Mouse (Mus musculus) mouse embryonic stem cell (cell line): ENCODE results near the gene A030005K14Rik.

Source experiments
- in situ Hi-C, 2 experiments: fragments of 300-500 bp; cut with MboI; formaldehyde crosslinking; loops; 1 replicate in 1 of 2; 3 replicates in 1 of 2; pipeline ENCODE4 v1.14.3; 2019 to 2020; ENCODE audit warnings: low sequenced_read_pairs in 2 of 2, low pct_unique_long_range_greater_than_20kb in 1 of 2, mixed read lengths in 1 of 2; ENCODE audit not compliant: unreplicated experiment in 1 of 2

A030005K14Rik gene

GRCm38 (mm10) chr1:83059278-83059677, at the start of gene A030005K14Rik:
Gene A030005K14Rik, minus strand, starts transcription at chr1:83059378.
- in situ Hi-C loops = no loop called here

DNA sequence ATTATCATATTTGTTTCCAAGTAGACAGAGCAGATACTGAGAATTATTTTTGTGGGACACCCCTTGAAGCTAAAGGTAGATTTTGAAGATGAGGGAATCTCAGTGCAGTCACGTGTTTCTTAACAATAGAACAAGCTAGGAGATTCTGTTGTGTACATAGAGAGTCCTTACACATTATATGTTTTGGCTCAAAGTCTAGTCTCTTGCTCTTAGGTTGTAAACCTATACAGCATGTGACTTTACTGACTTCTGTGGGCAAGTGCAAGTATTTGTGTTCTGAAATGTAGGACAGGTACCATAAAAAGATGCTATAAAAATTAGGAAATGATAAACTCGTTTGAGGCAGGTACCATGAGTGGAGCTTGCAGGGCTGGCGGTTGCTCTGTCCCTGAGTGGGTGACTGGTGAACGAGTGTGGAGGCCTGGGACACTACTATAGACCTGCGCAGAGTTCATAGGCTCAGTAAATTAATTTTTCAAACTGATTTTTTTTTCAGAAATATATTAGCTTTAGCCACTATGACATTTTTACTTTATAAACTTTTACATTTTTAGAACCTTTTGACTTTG, 48.3 kb upstream of the A030005K14Rik start:
- in situ Hi-C loops = no loop called here

DNA sequence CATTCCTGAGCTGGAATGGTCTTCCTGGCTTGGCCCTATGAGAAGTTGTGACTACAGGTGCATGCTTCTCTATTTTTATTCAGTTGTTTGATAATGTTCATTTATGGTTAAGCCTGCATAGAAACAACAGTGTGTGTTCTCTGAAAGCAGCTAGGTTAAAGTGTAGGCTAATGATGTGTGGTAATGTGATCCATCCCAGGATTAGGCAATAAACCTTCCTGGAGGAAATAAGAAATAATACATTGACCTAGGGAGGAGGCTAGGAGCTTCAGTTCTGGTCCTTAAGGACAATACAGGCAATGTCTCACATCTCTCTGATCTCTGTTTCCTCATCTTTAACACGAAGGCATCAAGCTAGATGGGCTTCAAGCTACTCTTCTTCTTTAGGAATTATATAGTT, 46.3 kb upstream of the A030005K14Rik start:
- in situ Hi-C loops = no loop called here

- in situ Hi-C loops = no loop called here
Measured at GRCm38 (mm10) chr1:83101891-83102290, 42.7 kb upstream of the A030005K14Rik start.

DNA sequence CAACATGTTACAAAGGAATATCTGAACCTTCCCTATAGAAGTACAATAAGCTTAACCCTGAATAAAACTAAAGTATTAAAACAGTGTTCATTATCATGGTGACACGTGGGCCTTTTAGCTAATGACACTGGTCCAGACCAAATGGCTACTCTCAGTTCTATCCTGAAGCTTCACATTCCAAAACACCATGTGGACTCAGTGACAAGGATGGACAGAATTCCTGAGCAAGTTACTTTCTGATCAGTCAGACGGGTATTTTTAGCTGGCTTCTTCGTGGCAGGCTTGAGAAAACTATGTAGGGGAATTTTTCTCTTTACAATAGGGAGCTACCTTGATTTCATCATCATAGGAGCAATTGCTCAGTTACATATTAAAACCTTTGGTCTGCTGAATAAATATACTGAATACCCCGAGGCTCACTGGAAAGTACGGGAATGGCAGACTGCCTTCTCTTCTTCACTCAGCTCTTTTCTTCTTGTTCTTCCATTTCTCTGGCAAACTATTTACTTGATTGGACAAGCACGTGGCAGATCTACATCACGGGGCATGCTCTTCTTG, 40.5 kb upstream of the A030005K14Rik start:
- in situ Hi-C loops = no loop called here

- in situ Hi-C loops = no loop called here
Measured at GRCm38 (mm10) chr1:83099160-83099559, 40.0 kb upstream of the A030005K14Rik start.

- in situ Hi-C loops = no loop called here
Measured at GRCm38 (mm10) chr1:83096935-83097334, 37.8 kb upstream of the A030005K14Rik start.

DNA sequence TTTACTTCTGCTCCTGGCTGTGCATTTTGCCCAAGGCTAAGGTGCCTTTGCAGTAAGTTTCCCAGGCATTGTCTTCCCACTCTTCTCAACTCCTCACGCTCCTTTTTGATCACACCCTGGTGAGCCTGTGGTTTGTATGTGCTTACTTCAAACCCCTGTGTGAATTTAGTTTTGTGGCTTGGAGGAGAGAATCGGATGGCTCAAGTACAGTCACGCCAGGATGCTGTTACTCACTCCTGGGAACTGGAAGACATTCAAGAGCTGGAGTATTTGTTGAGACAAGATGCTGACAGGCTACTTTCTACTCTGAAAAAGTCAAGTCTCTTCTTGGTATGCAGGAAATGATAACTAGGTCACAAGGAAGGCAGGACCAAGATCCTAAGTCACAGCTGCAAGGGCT, 32.1 kb upstream of the A030005K14Rik start:
- in situ Hi-C loops = no loop called here

DNA sequence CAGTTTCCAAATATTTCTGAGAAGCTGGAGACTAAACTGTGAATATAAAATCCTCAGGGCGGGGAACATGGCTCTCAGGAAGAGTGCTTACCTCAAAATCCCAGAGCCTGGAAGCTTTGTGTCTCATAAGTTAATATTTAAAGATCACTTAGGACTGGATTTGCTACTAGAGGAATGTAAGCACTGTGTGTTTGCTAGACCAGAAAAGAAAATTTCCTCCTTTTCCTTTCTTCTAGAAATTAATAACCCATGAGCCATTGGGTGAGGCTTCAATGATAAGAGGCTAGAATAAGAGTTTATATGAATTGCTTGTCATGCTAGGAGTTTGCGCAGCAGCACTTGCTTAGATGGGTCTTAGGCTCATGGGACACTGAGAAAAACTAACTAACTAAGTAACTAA, 25.6 kb upstream of the A030005K14Rik start:
- in situ Hi-C loops = no loop called here

GRCm38 (mm10) chr1:83077016-83077415, 17.8 kb upstream of the A030005K14Rik start:
- in situ Hi-C loops = no loop called here

DNA sequence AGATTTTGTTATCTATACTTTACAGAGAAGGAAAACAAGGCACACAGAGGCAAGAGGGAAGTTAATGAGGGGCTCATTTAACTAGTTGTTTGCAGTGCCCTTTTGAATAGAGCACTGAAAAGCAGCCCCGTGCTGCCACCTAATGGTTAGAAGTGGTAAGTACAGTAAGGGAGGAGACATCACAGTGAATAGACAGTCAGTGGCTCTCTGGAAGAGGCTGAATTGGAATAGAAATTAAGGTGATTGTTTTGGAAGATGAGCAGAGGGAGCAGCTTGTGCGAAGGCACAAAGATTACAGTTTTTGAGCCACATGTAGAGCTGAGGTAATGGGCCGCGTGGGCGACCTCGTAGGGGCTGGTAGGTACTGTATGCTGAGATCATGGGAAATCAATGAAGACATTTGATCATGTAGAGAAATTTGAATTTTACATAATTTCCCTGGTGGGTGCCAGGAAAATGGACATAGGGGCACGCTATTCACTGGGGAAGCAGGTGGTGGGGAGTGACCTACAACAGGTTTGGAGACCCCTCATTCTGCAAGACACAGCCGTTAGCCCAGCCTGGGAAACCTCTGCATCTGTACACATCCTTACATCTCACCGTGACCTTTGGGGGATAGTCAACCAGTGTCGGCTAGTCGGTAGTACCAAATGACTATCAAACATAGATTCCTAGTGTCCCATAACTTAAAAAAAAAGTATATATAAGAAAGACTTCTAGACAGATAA, 17.2 kb upstream of the A030005K14Rik start:
- in situ Hi-C loops = no loop called here

DNA sequence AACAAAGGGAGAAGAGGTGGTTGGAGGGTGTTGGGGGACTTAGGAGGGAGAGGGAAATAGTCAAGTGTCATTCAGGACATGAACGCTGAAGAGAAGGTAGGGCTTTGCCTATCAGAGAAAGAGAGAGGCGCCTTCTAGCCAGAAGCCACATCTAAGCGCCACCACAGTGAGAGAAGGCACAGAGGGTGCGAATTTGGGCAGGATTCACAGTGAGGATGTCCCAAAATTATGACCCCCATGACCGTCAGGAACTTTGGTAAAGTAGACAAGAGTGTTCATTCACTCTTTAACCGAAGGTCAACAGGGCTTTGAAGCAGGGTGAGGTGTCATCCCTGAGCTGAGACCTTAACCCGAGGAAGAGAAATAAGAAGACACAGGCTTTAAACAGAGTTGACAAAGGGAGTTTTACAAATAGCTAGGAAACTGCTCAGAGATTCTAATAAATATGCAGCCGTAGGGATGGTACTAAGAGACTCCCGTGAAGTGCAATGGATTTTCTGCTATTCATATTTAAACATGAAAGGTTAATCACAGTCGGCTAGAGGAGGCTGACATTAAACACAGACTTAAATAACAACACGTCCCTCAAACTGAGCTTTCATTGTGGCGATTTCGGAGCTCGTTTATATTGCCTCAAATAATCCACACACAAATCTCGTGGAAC, 16.5 kb upstream of the A030005K14Rik start:
- in situ Hi-C loops = no loop called here

GRCm38 (mm10) chr1:83067205-83067604, 8.0 kb upstream of the A030005K14Rik start:
- in situ Hi-C loops = no loop called here

DNA sequence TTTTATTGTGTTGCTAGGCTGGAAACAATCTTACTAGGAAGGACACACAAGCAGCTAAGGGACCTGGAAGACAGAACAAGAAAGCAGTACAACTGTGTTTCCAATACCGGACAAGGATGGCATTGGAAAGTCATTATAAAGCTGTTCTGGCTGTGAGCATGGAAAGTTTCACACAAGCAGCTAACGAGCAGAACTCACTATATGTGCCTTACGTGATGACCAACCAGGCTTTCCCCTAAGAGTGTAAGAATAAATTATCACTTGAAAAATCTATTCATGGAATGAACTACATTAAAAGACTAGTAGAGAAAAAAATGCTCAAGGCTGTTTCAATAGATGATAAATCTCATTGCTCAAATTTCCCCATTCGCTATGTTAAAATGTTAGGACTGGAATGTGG, 7.4 kb upstream of the A030005K14Rik start:
- in situ Hi-C loops = no loop called here

DNA sequence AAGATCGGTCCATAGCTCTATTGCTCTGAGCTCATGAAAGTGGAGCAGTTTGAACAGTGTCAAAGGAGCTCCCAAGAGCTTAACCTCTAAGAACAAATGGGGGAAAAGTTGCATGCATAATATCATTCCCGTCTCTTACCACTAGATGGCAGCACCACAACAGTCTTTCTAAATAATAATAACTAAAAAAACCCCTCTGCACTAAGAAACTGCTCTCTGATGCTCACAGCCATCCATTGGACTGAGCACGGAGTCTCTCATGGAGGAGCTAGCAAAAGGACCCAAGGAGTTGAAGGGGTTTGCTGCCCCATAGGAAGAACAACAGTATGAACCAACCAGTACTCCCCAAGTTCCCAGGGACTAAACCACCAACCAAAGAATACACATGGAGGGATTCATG, 5.7 kb upstream of the A030005K14Rik start:
- in situ Hi-C loops = loop anchor here in 1 of 2 experiments (5.0 kb wide), 1 partner anchor 273 kb away; no protein-coding TSS in a partner anchor

DNA sequence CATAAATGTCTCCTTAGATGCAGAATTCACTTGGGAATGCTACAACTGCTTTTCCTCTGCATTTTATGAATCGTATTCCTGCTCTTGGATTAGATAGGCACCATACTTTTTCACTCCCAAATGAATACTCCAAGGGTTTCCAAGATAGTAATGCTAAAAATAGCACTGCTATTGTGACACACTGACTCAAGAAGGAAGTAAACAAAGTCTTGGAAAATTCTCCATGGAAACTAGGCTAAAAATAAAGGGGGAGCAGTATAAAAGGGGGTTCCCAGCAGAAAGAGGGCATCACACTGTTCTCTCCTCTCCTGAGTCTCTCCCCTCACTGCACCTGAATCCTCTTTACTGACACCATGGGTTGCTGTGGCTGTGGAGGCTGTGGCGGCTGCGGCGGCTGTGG, 1.5 kb upstream of the A030005K14Rik start, which contains the start of gene Krtap28-13:
Krtap28-13 (plus strand) TSS at position 288 of the 400 bp plus-strand sequence.
- in situ Hi-C loops = loop anchor here in 1 of 2 experiments (5.0 kb wide), 1 partner anchor 268 kb away; no protein-coding TSS in a partner anchor

DNA sequence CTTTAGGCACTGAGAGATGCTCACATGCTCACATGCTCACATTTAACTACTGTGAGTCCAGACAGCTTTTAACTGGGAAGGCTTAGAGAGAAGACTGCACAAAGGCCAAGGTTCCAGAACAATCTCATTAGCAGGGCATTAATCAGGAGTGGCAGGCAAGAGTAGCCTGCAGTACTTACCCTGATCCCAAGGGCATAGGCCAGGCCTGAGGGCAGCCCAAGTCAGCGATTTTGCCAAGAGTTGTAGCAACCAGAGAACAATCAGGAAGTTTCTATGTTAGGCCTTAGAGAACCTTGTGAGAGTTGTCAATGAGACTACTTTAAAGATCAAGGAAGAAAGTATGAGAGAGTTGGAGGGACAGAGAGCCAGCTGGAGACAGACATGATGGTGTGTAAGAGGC, 697 bp downstream of the A030005K14Rik start:
- in situ Hi-C loops = no loop called here

- in situ Hi-C loops = no loop called here
Measured at GRCm38 (mm10) chr1:83044882-83045427, 14.2 kb downstream of the A030005K14Rik start, which contains the start of gene Gm47969. Gene Gm47969, plus strand, starts transcription at chr1:83044932.

DNA sequence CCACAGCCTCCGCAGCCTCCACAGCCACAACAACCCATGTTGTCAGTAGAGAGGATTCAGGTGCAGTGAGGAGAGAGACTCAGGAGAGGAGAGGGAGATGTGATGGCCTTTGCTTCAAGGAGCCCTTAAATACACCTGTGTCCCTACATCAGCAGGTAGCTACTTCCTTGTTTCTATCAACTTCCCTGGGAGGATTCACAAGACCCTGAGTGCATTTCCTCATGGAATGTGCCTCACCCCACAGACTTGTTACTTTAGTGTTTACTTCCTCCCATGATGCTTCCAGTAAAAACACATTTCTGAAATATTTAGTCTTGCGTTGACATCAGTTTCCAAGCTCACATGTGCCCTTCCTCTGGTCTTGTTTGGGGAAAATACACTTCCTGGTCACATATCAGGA, 16.8 kb downstream of the A030005K14Rik start, which contains the start of gene Krtap28-10:
Krtap28-10 (minus strand) TSS at position 101 of the 400 bp plus-strand sequence.
- in situ Hi-C loops = no loop called here
